Mouse (Mus musculus) embryo, embryonic 10 days (tissue): Measurements from ENCODE around the gene Cpeb3.

Experiments used
- DNase-seq: peaks from one replicate; pipeline ENCODE4 v3.0.0-alpha.2; 2015; ENCODE audit warnings: low spot score

The Cpeb3 gene

GRCm38 (mm10) chr19:37208176-37208755 lies at the start of gene Cpeb3:
TSS of gene Cpeb3 (minus strand) at chr19:37208601.
- DNase-seq, result peak; percentile 75

GRCm38 (mm10) chr19:37255321-37255720 lies 46.9 kb upstream of the Cpeb3 start:
- DNase-seq, result no peak

- DNase-seq, result no peak
Measured at GRCm38 (mm10) chr19:37252104-37252503, 43.7 kb upstream of the Cpeb3 start.

GRCm38 (mm10) chr19:37248199-37248598 lies 39.8 kb upstream of the Cpeb3 start:
- DNase-seq, result no peak

- no peak for DNase-seq
Measured at GRCm38 (mm10) chr19:37246859-37247258, 38.5 kb upstream of the Cpeb3 start.

GRCm38 (mm10) chr19:37242707-37243106 lies 34.3 kb upstream of the Cpeb3 start:
- DNase-seq, result no peak

GRCm38 (mm10) chr19:37241201-37241600 lies 32.8 kb upstream of the Cpeb3 start:
- peak; percentile 23 for DNase-seq

- DNase-seq, result peak; percentile 87
Measured at GRCm38 (mm10) chr19:37239096-37239495, 30.7 kb upstream of the Cpeb3 start.

- no peak for DNase-seq
Measured at GRCm38 (mm10) chr19:37238651-37239050, 30.2 kb upstream of the Cpeb3 start.

- DNase-seq, result peak; percentile 11
Measured at GRCm38 (mm10) chr19:37237712-37238437, 29.5 kb upstream of the Cpeb3 start.

- DNase-seq, result no peak
Measured at GRCm38 (mm10) chr19:37237306-37237705, 28.9 kb upstream of the Cpeb3 start.

GRCm38 (mm10) chr19:37235818-37236217 lies 27.4 kb upstream of the Cpeb3 start:
- no peak for DNase-seq

GRCm38 (mm10) chr19:37233561-37234539 lies 25.4 kb upstream of the Cpeb3 start:
- peak; percentile 62 for DNase-seq

- peak; percentile 5 for DNase-seq
Measured at GRCm38 (mm10) chr19:37232598-37232997, 24.2 kb upstream of the Cpeb3 start.

- DNase-seq, result no peak
Measured at GRCm38 (mm10) chr19:37225197-37225862, 16.9 kb upstream of the Cpeb3 start.

- no peak for DNase-seq
Measured at GRCm38 (mm10) chr19:37214711-37215110, 6.3 kb upstream of the Cpeb3 start.

GRCm38 (mm10) chr19:37211416-37211815 lies 3.0 kb upstream of the Cpeb3 start:
- DNase-seq, result no peak

GRCm38 (mm10) chr19:37210457-37210856 lies 2.1 kb upstream of the Cpeb3 start:
- no peak for DNase-seq

GRCm38 (mm10) chr19:37209467-37210128 lies 1.2 kb upstream of the Cpeb3 start:
- peak; percentile 23 for DNase-seq

GRCm38 (mm10) chr19:37208986-37209385 lies 585 bp upstream of the Cpeb3 start:
- DNase-seq, result no peak
